Mouse (Mus musculus) ES-E14 (cell line): Measurements from ENCODE around the gene Pafah1b3. TPM values are rescaled to one million over a fixed set of nuclear protein-coding genes. Genes with fewer than 3 reads are reported as not detected.

ENCODE experiments used
- DNase-seq: peaks from one replicate; pipeline ENCODE4 v3.0.0-alpha.2; 2013; ENCODE audit warnings: low read depth, low spot score
- H3K27ac ChIP-seq: 2 replicates; pipeline ENCODE4 v1.5.1; 2012; ENCODE audit warnings: low read depth, mild to moderate bottlenecking, low read length, moderate library complexity, mixed read lengths; ENCODE audit not compliant: poor library complexity, insufficient read depth, severe bottlenecking
- H3K36me3 ChIP-seq: 2 replicates; pipeline ENCODE4 v1.6.1; 2012; ENCODE audit warnings: mild to moderate bottlenecking, low read length, moderate library complexity, mixed read lengths; ENCODE audit not compliant: control insufficient read depth, poor library complexity, insufficient read depth, severe bottlenecking
- H3K4me1 ChIP-seq, 2 experiments: fragments of 150-350 bp in 1 of 2; sonication (generic) in 1 of 2; 2 replicates each; pipeline ENCODE4 v1.6.1; 2012; ENCODE audit warnings: low read length in 2 of 2, mild to moderate bottlenecking in 1 of 2, mixed read lengths in 1 of 2; ENCODE audit not compliant: control insufficient read depth in 2 of 2, insufficient read depth in 2 of 2, poor library complexity in 1 of 2
- H3K4me3 ChIP-seq, 2 experiments: fragments of 150-350 bp in 1 of 2; sonication (generic) in 1 of 2; 2 replicates each; pipeline ENCODE4 v1.5.1; 2012; ENCODE audit warnings: low read length in 2 of 2, low read depth in 1 of 2, mild to moderate bottlenecking in 1 of 2, mixed read lengths in 1 of 2; ENCODE audit not compliant: insufficient read depth in 1 of 2, poor library complexity in 1 of 2, severe bottlenecking in 1 of 2
- H3K9ac ChIP-seq: 2 replicates; pipeline ENCODE4 v1.6.1; 2012; ENCODE audit warnings: low read depth, mild to moderate bottlenecking, low read length, mixed read lengths; ENCODE audit not compliant: poor library complexity, insufficient read depth, severe bottlenecking
- H3K9me3 ChIP-seq: fragments of 150-350 bp; sonication (generic); 2 replicates; pipeline ENCODE4 v1.6.1; 2012; ENCODE audit warnings: low read depth, mild to moderate bottlenecking, low read length; ENCODE audit not compliant: control insufficient read depth, insufficient read depth
- CHD2 ChIP-seq: IDR thresholded peaks from 2 replicates; pipeline ENCODE4 v1.6.1; 2014; ENCODE audit warnings: mild to moderate bottlenecking, low read depth, low read length, inconsistent platforms
- HCFC1 ChIP-seq: IDR thresholded peaks from 2 replicates; pipeline ENCODE4 v1.6.1; 2012; ENCODE audit warnings: low read length, inconsistent platforms, borderline replicate concordance; ENCODE audit not compliant: insufficient read depth
- MAFK ChIP-seq: IDR thresholded peaks from 2 replicates; pipeline ENCODE4 v1.6.1; 2014; ENCODE audit warnings: mild to moderate bottlenecking, low read depth, low read length, inconsistent platforms; ENCODE audit not compliant: insufficient read depth
- ZC3H11A ChIP-seq: IDR thresholded peaks from 2 replicates; pipeline ENCODE4 v1.6.1; 2012; ENCODE audit warnings: low read depth, mild to moderate bottlenecking, inconsistent platforms, low read length, borderline replicate concordance
- ZNF384 ChIP-seq: IDR thresholded peaks from 2 replicates; pipeline ENCODE4 v1.6.1; 2012; ENCODE audit warnings: low read depth, low read length, inconsistent platforms
- in situ Hi-C, 2 experiments: fragments of 600-800 bp; cut with MboI; formaldehyde crosslinking; loops; one replicate each; pipeline ENCODE4 v1.15.1; 2025; ENCODE audit warnings: low sequenced_read_pairs in 2 of 2, inconsistent platforms in 1 of 2; ENCODE audit not compliant: unreplicated experiment in 2 of 2
- total RNA-seq: library from RNA; depleted of rRNA; stranded (reverse); fragments of 300-350 nt; gene quantifications from 2 replicates; pipeline ENCODE4 v1.2.3, GENCODE M21; 2012

The Pafah1b3 gene
- total RNA-seq, 1 experiment: 76.5 TPM

GRCm38 (mm10) chr7:25285511-25286238 is 12.1 kb downstream of the Pafah1b3 start:
- in situ Hi-C loops: no loop called here
- no peak for DNase-seq
- no peaks in the 10 kb centered on the region for H3K9me3 ChIP-seq
- H3K27ac ChIP-seq: no peak overlapping the region
- H3K9ac ChIP-seq: no peak overlapping the region
- H3K4me1 ChIP-seq: peaks cover 11 to 25% of the 10 kb centered on the region in 2 experiments; a peak in 2 of 4 replicates
- peaks cover 53% of the 10 kb centered on the region for H3K36me3 ChIP-seq
- no peak overlapping the region for H3K4me3 ChIP-seq
- no peak for TF ChIP-seq CHD2
- TF ChIP-seq MAFK: no peak
- no peak for TF ChIP-seq HCFC1
- TF ChIP-seq ZNF384: no peak
- TF ChIP-seq ZC3H11A: no peak

- in situ Hi-C loops: no loop called here
- TF ChIP-seq HCFC1 (no peak), ZNF384 (no peak), MAFK (no peak), ZC3H11A (no peak), CHD2 (no peak)
- Histone ChIP-seq H3K4me3 (no peak overlapping the region), H3K9me3 (no peaks in the 10 kb centered on the region), H3K9ac (no peak overlapping the region), H3K4me1 (peaks cover 12 to 30% of the 10 kb centered on the region in 2 experiments; a peak in 2 of 4 replicates), H3K36me3 (peaks cover 47% of the 10 kb centered on the region), H3K27ac (no peak overlapping the region)
- DNase-seq: no peak
Measured at GRCm38 (mm10) chr7:25284766-25285165, 13.0 kb downstream of the Pafah1b3 start.

- no peaks in the 10 kb centered on the region for H3K9me3 ChIP-seq
- H3K4me3 ChIP-seq: no peak overlapping the region
- no peak for TF ChIP-seq CHD2
- TF ChIP-seq HCFC1: no peak
- no peak for TF ChIP-seq ZNF384
- no peak for TF ChIP-seq MAFK
- TF ChIP-seq ZC3H11A: no peak
- no peak overlapping the region for H3K27ac ChIP-seq
- H3K4me1 ChIP-seq: peaks cover 12 to 31% of the 10 kb centered on the region in 2 experiments; a peak in 2 of 4 replicates
- peaks cover 45% of the 10 kb centered on the region for H3K36me3 ChIP-seq
- no peak for DNase-seq
- in situ Hi-C loops: no loop called here
- H3K9ac ChIP-seq: no peak overlapping the region
Measured at GRCm38 (mm10) chr7:25284171-25284570, 13.6 kb downstream of the Pafah1b3 start.

- no peak for TF ChIP-seq ZNF384
- no peak for TF ChIP-seq ZC3H11A
- TF ChIP-seq HCFC1: no peak
- TF ChIP-seq CHD2: no peak
- no peak for TF ChIP-seq MAFK
- DNase-seq: no peak
- Histone ChIP-seq H3K9me3 (no peaks in the 10 kb centered on the region), H3K4me3 (peak overlapping the region; percentile 82 to 95), H3K4me1 (peaks cover 12 to 31% of the 10 kb centered on the region in 2 experiments; a peak in 2 of 4 replicates), H3K9ac (peak overlapping the region; percentile 96), H3K36me3 (peaks cover 39% of the 10 kb centered on the region), H3K27ac (no peak overlapping the region)
- in situ Hi-C loops: no loop called here
Measured at GRCm38 (mm10) chr7:25283637-25284036, 14.1 kb downstream of the Pafah1b3 start.
